Mouse (Mus musculus) brain, adult 10 weeks (tissue): Measurements from ENCODE around the gene Vmn1r33. TPM values are rescaled to one million over a fixed set of nuclear protein-coding genes. Genes with fewer than 3 reads are reported as not detected.

Source experiments
- polyA plus RNA-seq: library from polyadenylated mRNA; stranded (reverse); fragments of 350-450 nt; fragmentation: Illumina TruSeq; extraction: RNeasy Lipid Tissue Mini Kit (QIAGEN cat#74804); gene quantifications from one replicate; pipeline ENCODE4 v1.2.3, GENCODE M21; 2015; ENCODE audit warnings: low read depth, low replicate concordance

Vmn1r33 gene
- not detected for polyA plus RNA-seq

GRCm38 (mm10) chr6:66618182-66618581 is at the start of gene Vmn1r33:
TSS of gene Vmn1r33 (minus strand) at chr6:66618282.

GRCm38 (mm10) chr6:66643779-66644178 is 25.7 kb upstream of the Vmn1r33 start, which contains the start of gene Vmn1r34:
TSS of gene Vmn1r34 (minus strand) at chr6:66643879.

Other genes starting within 250 kb of the Vmn1r33 start
- gene Mad2l1, start 82.9 kb downstream of the Vmn1r33 start, polyA plus RNA-seq, result 13.1 TPM
- gene Vmn1r32, start 58.2 kb downstream of the Vmn1r33 start, polyA plus RNA-seq, result not detected
- not detected for gene Vmn1r34, start 25.6 kb upstream of the Vmn1r33 start, polyA plus RNA-seq
- gene Vmn1r35, start 67.6 kb upstream of the Vmn1r33 start, polyA plus RNA-seq, result not detected
- gene Vmn1r36, start 100.9 kb upstream of the Vmn1r33 start, polyA plus RNA-seq, result not detected
- gene Vmn1r37, start 111.1 kb upstream of the Vmn1r33 start, polyA plus RNA-seq, result not detected
- not detected for gene Vmn1r38, start 164.3 kb upstream of the Vmn1r33 start, polyA plus RNA-seq
- gene Vmn1r39, start 192.3 kb upstream of the Vmn1r33 start, polyA plus RNA-seq, result not detected